Mouse (Mus musculus) bone marrow macrophage, adult 2 months (primary cell): Measurements from ENCODE around the gene Bdh2.

Source experiments
- CTCF ChIP-seq: IDR thresholded peaks from 2 replicates; pipeline ENCODE4 v1.5.1; 2012; ENCODE audit warnings: low read depth, mild to moderate bottlenecking, low read length, moderate library complexity
- POLR2A ChIP-seq: IDR thresholded peaks from 2 replicates; pipeline ENCODE4 v1.6.1; 2012; ENCODE audit warnings: mild to moderate bottlenecking, low read depth, low read length, borderline replicate concordance

- TF ChIP-seq CTCF (no peak), POLR2A (no peak)
Measured at GRCm38 (mm10) chr3:135315720-135316425, 34.9 kb downstream of the Bdh2 start.
